Mouse (Mus musculus) hindbrain, embryonic 16.5 days (tissue): ENCODE results near the gene Ly6g. TPM values are rescaled to one million over a fixed set of nuclear protein-coding genes. Genes with fewer than 3 reads are reported as not detected.
"Not testable (repeated sequence)": the region's sequence is repeated elsewhere in the genome, so short reads cannot be mapped to it uniquely, and the experiment has no call there.

Experiments
- ATAC-seq: fragments of 200-750 bp; cut with Nextera tagmentation; 2 replicates; pipeline ENCODE4 v1.8.0; 2017; ENCODE audit warnings: moderate TSS enrichment, moderate library complexity
- H3K27ac ChIP-seq: fragments of 300-500 bp; sonication (generic); 2 replicates; pipeline ENCODE4 v1.5.1; 2014; ENCODE audit warnings: low read depth, mild to moderate bottlenecking, control low read depth, low read length, moderate library complexity
- H3K27me3 ChIP-seq: fragments of 300-500 bp; sonication (generic); replicated peaks from 2 replicates; pipeline ENCODE4 v1.6.1; 2014; ENCODE audit warnings: low read length; ENCODE audit not compliant: control insufficient read depth, insufficient read depth
- H3K36me3 ChIP-seq: fragments of 300-500 bp; sonication (generic); 2 replicates; pipeline ENCODE4 v1.6.1; 2014; ENCODE audit warnings: mild to moderate bottlenecking, low read length, moderate library complexity, mixed read lengths; ENCODE audit not compliant: control insufficient read depth, insufficient read depth
- H3K4me1 ChIP-seq: fragments of 300-500 bp; sonication (generic); 2 replicates; pipeline ENCODE4 v1.6.1; 2014; ENCODE audit warnings: low read depth, low read length; ENCODE audit not compliant: control insufficient read depth, insufficient read depth
- H3K4me2 ChIP-seq: fragments of 300-500 bp; sonication (generic); 2 replicates; pipeline ENCODE4 v1.6.1; 2014; ENCODE audit warnings: mild to moderate bottlenecking, low read length, control low read depth, moderate library complexity
- H3K4me3 ChIP-seq: fragments of 300-500 bp; sonication (generic); 2 replicates; pipeline ENCODE4 v1.5.1; 2014; ENCODE audit warnings: mild to moderate bottlenecking, low read length, control low read depth, moderate library complexity
- H3K9ac ChIP-seq: fragments of 300-500 bp; sonication (generic); 2 replicates; pipeline ENCODE4 v1.6.1; 2014; ENCODE audit warnings: low read depth, mild to moderate bottlenecking, control low read depth, low read length, moderate library complexity
- H3K9me3 ChIP-seq: fragments of 300-500 bp; sonication (generic); 2 replicates; pipeline ENCODE4 v1.6.1; 2014; ENCODE audit warnings: mild to moderate bottlenecking, low read length, moderate library complexity; ENCODE audit not compliant: control insufficient read depth
- WGBS: fragments of 180-500 bp; shearing (Covaris S2); extraction: QIAGEN DNeasy Blood & Tissue Kit; methylation state at CpG from one replicate; pipeline ENCODE4 v1.1.7; 2014; 5-methylcytosine and 5-hydroxymethylcytosine counted together
- polyA plus RNA-seq: library from polyadenylated mRNA; unstranded; fragments of >200 nt; fragmentation: Nextera tagmentation; extraction: Ambion mirVana; gene quantifications from 2 replicates; pipeline ENCODE4 v1.2.1, GENCODE M21; 2015

Gene Ly6g
- polyA plus RNA-seq, 1 experiment from 2014 or later = not detected

DNA sequence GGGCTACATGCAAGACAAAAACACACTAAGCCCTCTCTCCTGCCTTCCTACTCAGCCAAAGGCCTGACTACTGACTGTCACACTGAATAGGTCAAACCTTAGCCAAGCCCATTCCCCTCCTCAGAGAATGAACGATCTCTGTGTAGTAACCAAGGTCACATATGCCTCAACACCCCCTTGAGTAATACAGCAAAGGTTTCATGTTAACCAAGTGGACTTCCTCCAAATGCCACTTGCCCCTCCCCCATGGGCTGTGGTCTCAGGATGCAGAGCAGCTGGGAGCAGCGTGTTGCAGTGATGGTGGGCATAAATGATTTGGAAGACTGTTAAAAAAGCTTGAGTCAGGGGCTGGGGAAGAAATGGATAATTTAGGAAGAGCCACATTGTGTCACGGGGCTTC is 17.3 kb upstream of the Ly6g start:
- not testable (repeated sequence) for H3K9ac ChIP-seq, H3K9me3 ChIP-seq, H3K36me3 ChIP-seq, H3K4me2 ChIP-seq, H3K4me3 ChIP-seq, H3K27me3 ChIP-seq, H3K27ac ChIP-seq, ATAC-seq, H3K4me1 ChIP-seq
- 75% methylated on average over 3 of the region's 3 CpGs for WGBS

DNA sequence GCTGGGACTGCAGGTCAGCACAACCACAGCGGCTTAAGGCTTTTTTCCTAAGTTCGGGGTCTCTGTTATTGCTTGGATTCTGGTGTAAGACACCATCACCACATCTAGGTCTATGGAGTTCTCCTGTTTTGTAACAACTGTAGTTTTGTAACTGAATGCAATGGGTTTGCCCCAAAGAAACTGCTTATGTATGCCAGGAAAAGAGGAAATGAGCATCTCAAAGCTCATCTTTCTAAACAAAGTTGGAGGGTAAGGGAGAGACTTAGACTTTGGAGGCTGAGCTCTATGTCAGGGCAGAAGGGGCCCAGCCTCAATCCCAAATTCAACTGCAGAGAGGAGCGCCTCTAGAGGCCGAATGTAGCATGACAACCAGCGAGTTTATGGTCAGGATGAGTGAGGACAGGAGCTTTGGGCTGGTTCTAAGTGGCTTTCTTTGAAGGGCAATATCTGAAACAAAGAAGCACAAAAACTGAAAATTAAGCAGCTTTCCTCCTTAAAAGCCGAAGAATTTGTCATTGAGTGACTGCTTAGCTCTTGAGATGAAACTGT is 13.2 kb upstream of the Ly6g start:
- H3K27me3 ChIP-seq, H3K36me3 ChIP-seq, ATAC-seq, H3K4me3 ChIP-seq, H3K27ac ChIP-seq, H3K4me2 ChIP-seq, H3K9ac ChIP-seq, H3K4me1 ChIP-seq, H3K9me3 ChIP-seq: not testable (repeated sequence)
- WGBS = 54% methylated on average over 6 of the region's 6 CpGs

DNA sequence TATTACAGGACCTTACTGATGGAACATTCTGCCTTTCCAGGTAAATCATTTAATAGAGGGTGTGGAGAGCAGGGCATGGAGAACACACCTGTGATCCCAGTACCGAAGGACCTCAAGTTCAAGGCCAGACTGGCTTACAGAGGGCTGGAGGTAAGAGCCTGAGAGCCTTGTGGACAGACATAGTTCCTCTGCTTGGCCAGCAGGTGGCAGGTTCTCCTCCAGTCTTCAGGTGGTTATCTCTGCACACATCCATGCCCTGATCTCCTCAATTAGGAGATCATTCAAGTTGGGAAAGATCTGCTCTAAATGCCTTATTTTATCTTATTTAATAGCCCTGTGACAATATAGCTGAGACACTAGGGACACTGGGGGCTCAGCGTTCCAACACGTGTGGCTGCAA is 11.3 kb upstream of the Ly6g start:
- Histone ChIP-seq H3K9ac (no peak overlapping the region), H3K4me2 (no peak overlapping the region), H3K27me3 (no peaks in the 10 kb centered on the region), H3K36me3 (no peaks in the 10 kb centered on the region), H3K9me3 (no peaks in the 10 kb centered on the region), H3K27ac (no peak overlapping the region), H3K4me1 (no peaks in the 10 kb centered on the region), H3K4me3 (no peak overlapping the region)
- 60% methylated on average over 3 of the region's 3 CpGs for WGBS
- no peak for ATAC-seq

DNA sequence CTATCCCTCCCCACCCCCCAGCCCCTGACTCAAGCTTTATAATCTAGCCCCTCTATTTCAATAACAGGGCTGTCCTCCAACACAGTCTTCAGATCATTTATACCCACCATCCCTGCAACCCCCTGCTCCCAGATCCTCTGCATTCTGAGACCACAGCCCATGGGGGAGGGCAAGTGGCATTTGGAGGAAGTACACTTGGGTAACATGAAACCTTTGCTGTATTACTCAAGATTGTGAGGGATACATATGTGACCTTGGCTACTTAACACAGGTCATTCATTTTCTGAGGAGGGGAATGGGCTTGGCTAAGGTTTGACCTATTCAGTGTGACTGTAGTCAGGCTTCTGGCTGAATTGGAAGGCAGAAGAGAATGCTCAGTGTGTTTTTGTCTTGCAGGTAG is 2.0 kb upstream of the Ly6g start:
- Histone ChIP-seq H3K9me3 (no peaks in the 10 kb centered on the region), H3K36me3 (no peaks in the 10 kb centered on the region), H3K9ac (no peak overlapping the region), H3K4me2 (no peak overlapping the region), H3K27ac (no peak overlapping the region), H3K4me3 (no peak overlapping the region), H3K27me3 (no peaks in the 10 kb centered on the region), H3K4me1 (no peaks in the 10 kb centered on the region)
- ATAC-seq = no peak

DNA sequence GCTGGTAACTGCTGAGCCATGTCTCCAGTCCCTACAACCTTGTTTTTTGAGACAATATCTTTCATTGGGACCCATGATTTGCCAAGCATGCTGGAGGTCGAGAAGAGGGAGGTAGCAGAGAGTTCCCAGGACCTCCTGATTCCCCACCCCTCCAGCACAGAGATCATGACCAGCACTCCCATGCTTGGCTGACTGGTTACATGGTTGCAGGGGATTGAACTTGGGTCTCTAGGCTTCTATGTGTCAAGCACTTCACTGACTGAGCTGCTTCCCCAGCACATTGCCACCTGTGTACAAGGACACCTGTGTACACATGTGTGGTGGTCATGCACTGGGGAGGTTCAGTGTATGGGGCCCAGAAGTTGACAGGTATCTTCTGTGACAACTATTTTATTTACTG is 2.6 kb downstream of the Ly6g start:
- no peaks in the 10 kb centered on the region for H3K27me3 ChIP-seq
- H3K36me3 ChIP-seq = no peaks in the 10 kb centered on the region
- no peak overlapping the region for H3K4me2 ChIP-seq
- H3K9me3 ChIP-seq = no peaks in the 10 kb centered on the region
- ATAC-seq = no peak
- no peak overlapping the region for H3K9ac ChIP-seq
- WGBS = 54% methylated on average over 1 of the region's 1 CpGs
- no peak overlapping the region for H3K4me3 ChIP-seq
- H3K4me1 ChIP-seq = no peaks in the 10 kb centered on the region
- no peak overlapping the region for H3K27ac ChIP-seq

- 71% methylated on average over 1 of the region's 1 CpGs for WGBS
Observed at GRCm38 (mm10) chr15:75175506-75175905, 20.5 kb downstream of the Ly6g start.

GRCm38 (mm10) chr15:75186291-75186690 is 31.3 kb downstream of the Ly6g start:
- Histone ChIP-seq H3K27me3 (no peaks in the 10 kb centered on the region), H3K4me3 (no peak overlapping the region), H3K9ac (no peak overlapping the region), H3K4me2 (no peak overlapping the region), H3K36me3 (no peaks in the 10 kb centered on the region), H3K4me1 (no peaks in the 10 kb centered on the region), H3K27ac (no peak overlapping the region), H3K9me3 (no peaks in the 10 kb centered on the region)
- WGBS = 38% methylated on average over 2 of the region's 2 CpGs
- no peak for ATAC-seq

More at GRCm38 (mm10) chr15:75175506-75175905, 20.5 kb downstream of the Ly6g start:
- Histone ChIP-seq H3K9ac (no peak overlapping the region), H3K4me2 (no peak overlapping the region), H3K27ac (no peak overlapping the region), H3K4me3 (no peak overlapping the region), H3K9me3 (no peaks in the 10 kb centered on the region), H3K36me3 (no peaks in the 10 kb centered on the region), H3K4me1 (no peaks in the 10 kb centered on the region), H3K27me3 (no peaks in the 10 kb centered on the region)
- ATAC-seq = no peak

DNA sequence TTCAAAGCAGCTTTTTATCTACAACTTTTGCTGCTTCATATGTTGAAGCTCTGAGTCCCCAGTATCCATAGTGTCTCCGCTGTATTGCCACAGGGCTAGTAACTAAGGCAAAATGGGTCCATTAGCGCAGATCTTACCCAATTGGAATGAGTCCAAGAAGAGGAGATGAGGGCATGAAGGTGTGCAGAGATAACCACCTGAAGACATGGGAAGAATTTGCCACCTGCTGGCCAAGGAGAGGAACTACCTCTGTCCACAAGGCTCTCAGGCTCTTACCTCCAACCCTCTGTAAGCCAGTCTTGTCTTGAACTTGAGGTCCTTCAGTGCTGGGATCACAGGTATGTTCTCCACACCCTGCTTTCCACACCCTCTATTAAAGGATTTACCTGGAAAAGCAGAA is 34.1 kb downstream of the Ly6g start:
- no peak overlapping the region for H3K4me2 ChIP-seq
- H3K9ac ChIP-seq = no peak overlapping the region
- whole genome bisulfite sequencing = 73% methylated on average over 2 of the region's 2 CpGs
- no peaks in the 10 kb centered on the region for H3K36me3 ChIP-seq
- no peaks in the 10 kb centered on the region for H3K4me1 ChIP-seq
- no peak for ATAC-seq
- H3K9me3 ChIP-seq = no peaks in the 10 kb centered on the region
- H3K27ac ChIP-seq = no peak overlapping the region
- H3K27me3 ChIP-seq = no peaks in the 10 kb centered on the region
- H3K4me3 ChIP-seq = no peak overlapping the region

GRCm38 (mm10) chr15:75190560-75190959 is 35.5 kb downstream of the Ly6g start:
- H3K9me3 ChIP-seq, ATAC-seq, H3K9ac ChIP-seq, H3K4me2 ChIP-seq, H3K4me1 ChIP-seq, H3K27ac ChIP-seq, H3K36me3 ChIP-seq, H3K27me3 ChIP-seq, H3K4me3 ChIP-seq: not testable (repeated sequence)
- WGBS = 0% methylated on average over 1 of the region's 3 CpGs
